Mouse (Mus musculus): Measurements from ENCODE around the gene Gm48552. TPM values are rescaled to one million over a fixed set of nuclear protein-coding genes. Genes with fewer than 3 reads are reported as not detected.

Gene Gm48552
- polyA plus RNA-seq, 1 experiment from 2014 or later, result not detected

DNA sequence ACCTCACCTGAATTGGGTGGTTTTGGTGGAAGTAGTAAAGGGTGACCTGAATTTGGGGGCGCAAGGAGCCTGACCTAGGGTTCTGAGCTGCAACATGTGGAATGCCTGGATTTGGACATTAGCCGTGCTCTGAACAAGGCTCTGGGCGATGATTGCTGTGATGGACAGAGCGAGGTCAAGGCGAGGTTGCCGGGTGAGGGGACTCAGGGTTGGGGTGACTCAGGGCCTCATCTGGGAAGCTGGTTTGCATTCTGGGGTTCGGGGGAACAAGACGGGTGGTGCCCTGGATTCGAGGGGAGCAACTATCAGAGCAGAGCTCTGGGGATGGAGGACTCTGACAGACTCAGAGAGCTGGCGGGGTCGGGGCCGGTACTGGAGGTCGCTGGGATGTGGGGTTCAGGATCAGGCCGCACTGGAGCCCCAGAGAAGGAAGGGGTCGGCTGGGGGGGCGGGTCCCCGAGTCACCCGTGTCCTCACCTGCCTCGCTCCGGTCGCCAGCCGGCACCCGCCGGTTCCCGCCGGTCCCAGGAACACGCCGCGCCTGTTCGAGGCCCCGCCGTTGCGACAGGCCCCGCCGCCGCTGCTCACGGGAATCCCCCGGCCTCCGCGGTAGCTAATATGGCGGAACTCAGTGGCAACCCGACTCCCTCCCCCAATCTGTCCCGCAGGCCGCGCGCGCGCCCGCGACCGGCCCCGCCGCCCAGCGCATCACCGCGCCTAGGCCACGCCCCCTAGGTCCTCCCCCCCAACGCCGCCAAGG, 10.8 kb upstream of the Gm48552 start, which contains the start of gene Fzr1:
Fzr1 (minus strand) TSS at position 724 of the 760 bp plus-strand sequence.
- WGBS, result under 1% methylated on average over 56 of the region's 59 CpGs
- Histone ChIP-seq H3K27ac (replicated peaks; ENCODE audit: low read depth, low read length) (peak within 1 kb of the TSS; percentile 56), H3K9ac (replicated peaks; ENCODE audit: low read length) (peak within 1 kb of the TSS; percentile 91), H3K4me1 (ENCODE audit: control insufficient read depth, insufficient read depth, low read length) (peaks cover 8% of the 10 kb centered on the region), H3K4me2 (ENCODE audit: low read depth, low read length) (peak within 1 kb of the TSS; percentile 66), H3K4me3 (ENCODE audit: low read depth, low read length) (peak within 1 kb of the TSS; percentile 88), H3K9me3 (replicated peaks; ENCODE audit: control insufficient read depth, low read length) (no peaks in the 10 kb centered on the region), H3K27me3 (ENCODE audit: control insufficient read depth, insufficient read depth, low read length) (no peaks in the 10 kb centered on the region), H3K36me3 (replicated peaks; ENCODE audit: control insufficient read depth, insufficient read depth, low read depth, low read length) (peaks cover 10% of the 10 kb centered on the region; the same call in 1 of the 2 replicates)
- ATAC-seq (replicated peaks; ENCODE audit: insufficient number of reproducible peaks, low FRiP score, low TSS enrichment, low read depth), result peak; percentile 47
- no peak for DNase-seq (ENCODE audit: low spot score)

DNA sequence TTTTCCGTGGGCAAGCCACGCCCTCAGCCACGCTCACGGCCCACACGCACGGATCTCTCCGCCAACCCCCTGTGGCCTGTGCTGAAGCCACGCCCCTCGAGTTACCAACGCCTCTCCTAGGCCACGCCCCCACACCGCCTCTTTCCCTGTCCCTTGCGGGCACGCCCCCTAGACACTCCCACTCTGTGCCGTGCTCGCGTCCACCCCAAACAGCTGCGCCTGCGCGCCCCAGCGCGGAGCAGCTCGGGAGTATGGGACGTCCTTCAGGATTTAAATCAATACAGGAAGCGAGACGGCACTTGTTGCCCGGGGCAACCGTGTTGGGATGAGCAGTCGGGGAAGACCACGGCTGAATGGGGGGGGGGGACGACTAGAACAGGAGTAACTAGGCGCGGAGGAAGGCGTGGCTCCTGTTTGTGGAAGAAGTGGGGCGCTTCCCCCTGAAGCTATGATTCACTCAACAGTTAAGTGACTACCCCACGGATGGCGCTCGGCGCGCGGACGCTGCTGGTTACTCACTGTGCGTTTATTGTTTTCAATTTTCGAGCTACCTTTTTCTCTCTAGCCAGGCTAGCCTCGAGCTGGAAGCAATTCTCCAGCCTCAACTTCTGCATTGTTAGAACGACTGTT, 10.1 kb upstream of the Gm48552 start:
- no peaks in the 10 kb centered on the region for H3K27me3 ChIP-seq (ENCODE audit: control insufficient read depth, insufficient read depth, low read length)
- H3K4me2 ChIP-seq (ENCODE audit: low read depth, low read length), result peak overlapping the region; percentile 66
- peaks cover 7% of the 10 kb centered on the region; the same call in 1 of the 2 replicates for H3K36me3 ChIP-seq (replicated peaks; ENCODE audit: control insufficient read depth, insufficient read depth, low read depth, low read length)
- H3K9me3 ChIP-seq (replicated peaks; ENCODE audit: control insufficient read depth, low read length), result no peaks in the 10 kb centered on the region
- H3K9ac ChIP-seq (replicated peaks; ENCODE audit: low read length), result peak overlapping the region; percentile 67
- peak; percentile 92 for ATAC-seq (replicated peaks; ENCODE audit: insufficient number of reproducible peaks, low FRiP score, low TSS enrichment, low read depth)
- under 1% methylated on average over 45 of the region's 46 CpGs for WGBS
- H3K27ac ChIP-seq (replicated peaks; ENCODE audit: low read depth, low read length), result peak overlapping the region; percentile 56
- peak overlapping the region; percentile 88 for H3K4me3 ChIP-seq (ENCODE audit: low read depth, low read length)
- H3K4me1 ChIP-seq (ENCODE audit: control insufficient read depth, insufficient read depth, low read length), result peaks cover 8% of the 10 kb centered on the region
- peak; percentile 100 for DNase-seq (ENCODE audit: low spot score)

DNA sequence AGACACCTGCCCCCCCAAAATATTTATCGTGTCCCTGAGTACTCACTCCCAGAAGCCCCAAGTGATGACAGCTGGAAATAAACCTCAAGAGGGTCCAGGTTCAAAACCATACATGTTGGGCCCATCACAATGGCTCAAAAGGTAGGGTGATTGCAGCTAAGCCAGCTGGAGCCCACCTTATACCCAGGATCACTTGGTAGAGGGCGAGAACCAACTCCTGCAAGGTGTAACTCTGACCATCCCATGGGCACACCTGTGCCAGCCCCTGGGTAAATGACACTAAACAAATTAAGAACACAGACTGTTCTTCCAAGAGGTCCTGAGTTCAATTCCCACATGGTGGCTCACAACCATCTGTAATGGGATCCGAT, 9.6 kb upstream of the Gm48552 start:
- Histone ChIP-seq H3K27ac (replicated peaks; ENCODE audit: low read depth, low read length) (peak overlapping the region; percentile 56), H3K9ac (replicated peaks; ENCODE audit: low read length) (peak overlapping the region; percentile 67), H3K36me3 (replicated peaks; ENCODE audit: control insufficient read depth, insufficient read depth, low read depth, low read length) (peaks cover 3% of the 10 kb centered on the region; the same call in 1 of the 2 replicates), H3K9me3 (replicated peaks; ENCODE audit: control insufficient read depth, low read length) (no peaks in the 10 kb centered on the region), H3K4me3 (ENCODE audit: low read depth, low read length) (peak overlapping the region; percentile 34), H3K27me3 (ENCODE audit: control insufficient read depth, insufficient read depth, low read length) (no peaks in the 10 kb centered on the region), H3K4me1 (ENCODE audit: control insufficient read depth, insufficient read depth, low read length) (peaks cover 8% of the 10 kb centered on the region), H3K4me2 (ENCODE audit: low read depth, low read length) (peak overlapping the region; percentile 66)
- no peak for DNase-seq (ENCODE audit: low spot score)
- WGBS, result 55% methylated on average over 3 of the region's 3 CpGs
- no peak for ATAC-seq (replicated peaks; ENCODE audit: insufficient number of reproducible peaks, low FRiP score, low TSS enrichment, low read depth)

DNA sequence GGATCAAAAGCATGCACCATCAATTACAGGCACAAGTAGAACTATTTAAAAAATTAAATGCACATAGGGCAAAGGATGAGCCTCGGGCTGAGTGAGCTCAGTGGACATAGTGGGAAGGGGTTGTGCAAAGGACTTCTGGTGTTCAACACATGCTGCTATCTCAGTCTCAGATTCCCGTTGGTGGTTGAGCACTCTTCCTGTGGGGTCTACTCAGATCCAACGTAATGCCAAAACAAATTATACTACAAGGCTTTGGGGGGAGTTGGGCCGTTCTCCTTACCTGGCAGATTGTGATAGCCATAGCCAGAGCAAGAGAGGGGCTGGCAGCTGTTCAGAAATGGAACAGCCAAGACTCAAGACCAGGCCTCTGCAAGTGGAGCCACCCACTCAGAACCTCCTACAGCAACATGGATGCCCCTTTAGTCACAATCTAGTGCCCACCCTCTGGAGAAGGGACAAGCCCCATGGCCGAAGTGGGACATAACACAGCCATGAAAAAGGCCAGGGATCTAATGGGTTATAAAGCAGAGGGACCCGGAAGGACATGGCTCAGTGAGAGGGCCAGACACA, 8.9 kb upstream of the Gm48552 start:
- H3K9ac ChIP-seq (replicated peaks; ENCODE audit: low read length), result no peak overlapping the region
- WGBS, result 81% methylated on average over 6 of the region's 6 CpGs
- H3K4me1 ChIP-seq (ENCODE audit: control insufficient read depth, insufficient read depth, low read length), result peaks cover 8% of the 10 kb centered on the region
- H3K4me3 ChIP-seq (ENCODE audit: low read depth, low read length), result no peak overlapping the region
- no peaks in the 10 kb centered on the region for H3K27me3 ChIP-seq (ENCODE audit: control insufficient read depth, insufficient read depth, low read length)
- no peak for DNase-seq (ENCODE audit: low spot score)
- H3K27ac ChIP-seq (replicated peaks; ENCODE audit: low read depth, low read length), result no peak overlapping the region
- ATAC-seq (replicated peaks; ENCODE audit: insufficient number of reproducible peaks, low FRiP score, low TSS enrichment, low read depth), result no peak
- H3K36me3 ChIP-seq (replicated peaks; ENCODE audit: control insufficient read depth, insufficient read depth, low read depth, low read length), result no peaks in the 10 kb centered on the region; the same call in 1 of the 2 replicates
- no peak overlapping the region for H3K4me2 ChIP-seq (ENCODE audit: low read depth, low read length)
- H3K9me3 ChIP-seq (replicated peaks; ENCODE audit: control insufficient read depth, low read length), result no peaks in the 10 kb centered on the region

GRCm38 (mm10) chr10:81382039-81382438, 6.8 kb upstream of the Gm48552 start:
- H3K36me3 ChIP-seq (replicated peaks; ENCODE audit: control insufficient read depth, insufficient read depth, low read depth, low read length), result no peaks in the 10 kb centered on the region
- 0 out of 2 replicates have a peak overlapping the region, but pooled peaks have one; percentile 9 for H3K27ac ChIP-seq (replicated peaks; ENCODE audit: low read depth, low read length)
- H3K4me1 ChIP-seq (ENCODE audit: control insufficient read depth, insufficient read depth, low read length), result peaks cover 4% of the 10 kb centered on the region; the same call in 1 of the 2 replicates
- H3K9ac ChIP-seq (replicated peaks; ENCODE audit: low read length), result no peak overlapping the region
- no peak overlapping the region for H3K4me3 ChIP-seq (ENCODE audit: low read depth, low read length)
- H3K27me3 ChIP-seq (ENCODE audit: control insufficient read depth, insufficient read depth, low read length), result no peaks in the 10 kb centered on the region
- no peak for ATAC-seq (replicated peaks; ENCODE audit: insufficient number of reproducible peaks, low FRiP score, low TSS enrichment, low read depth)
- H3K4me2 ChIP-seq (ENCODE audit: low read depth, low read length), result no peak overlapping the region
- no peak for DNase-seq (ENCODE audit: low spot score)
- WGBS, result 76% methylated on average over 5 of the region's 5 CpGs
- H3K9me3 ChIP-seq (replicated peaks; ENCODE audit: control insufficient read depth, low read length), result no peaks in the 10 kb centered on the region

DNA sequence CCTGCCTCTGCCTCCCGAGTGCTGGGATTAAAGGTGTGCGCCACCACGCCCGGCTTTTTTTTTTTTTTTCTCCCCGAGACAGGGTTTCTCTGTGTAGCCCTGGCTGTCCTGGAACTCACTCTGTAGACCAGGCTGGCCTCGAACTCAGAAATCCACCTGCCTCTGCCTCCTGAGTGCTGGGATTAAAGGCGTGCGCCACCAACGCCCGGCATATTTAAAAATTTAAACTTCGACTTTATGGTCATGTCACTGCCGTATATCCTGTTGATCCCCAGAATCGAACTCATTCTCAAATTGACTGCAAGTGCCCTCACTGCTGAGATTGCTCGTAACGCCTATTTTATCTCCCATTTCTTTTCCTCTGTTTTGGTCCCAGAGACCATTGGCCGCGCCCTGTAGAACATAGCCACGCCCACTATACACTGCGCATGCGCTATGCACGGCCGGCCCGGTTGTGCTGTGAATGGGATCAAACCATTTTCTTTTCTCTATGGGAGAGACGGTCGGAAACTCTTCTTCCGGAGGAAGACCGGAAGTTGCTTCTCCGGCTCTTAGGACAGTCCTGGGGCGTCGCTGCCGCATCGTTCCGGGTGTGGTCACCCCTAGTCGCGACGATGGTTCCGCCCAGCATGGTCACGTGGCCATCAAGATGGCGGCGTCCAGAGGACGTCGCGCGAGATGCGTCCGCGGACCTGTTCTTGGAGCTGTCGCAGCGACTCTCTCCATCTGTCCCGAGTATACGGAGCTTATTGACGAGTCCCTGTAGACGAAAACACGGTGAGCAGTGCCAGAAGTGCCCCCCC, 4.8 kb upstream of the Gm48552 start, which contains the start of the genes Dohh and Gm48551:
Dohh (plus strand) TSS at position 627 of the 803 bp plus-strand sequence.
Gm48551 (plus strand) TSS at position 665 of the 803 bp plus-strand sequence.
- Histone ChIP-seq H3K36me3 (replicated peaks; ENCODE audit: control insufficient read depth, insufficient read depth, low read depth, low read length) (peaks cover 7% of the 10 kb centered on the region), H3K9me3 (replicated peaks; ENCODE audit: control insufficient read depth, low read length) (no peaks in the 10 kb centered on the region), H3K4me2 (ENCODE audit: low read depth, low read length) (peak within 1 kb of the TSS; percentile 82), H3K4me1 (ENCODE audit: control insufficient read depth, insufficient read depth, low read length) (no peaks in the 10 kb centered on the region), H3K4me3 (ENCODE audit: low read depth, low read length) (peak within 1 kb of the TSS; percentile 94), H3K9ac (replicated peaks; ENCODE audit: low read length) (peak within 1 kb of the TSS; percentile 82), H3K27ac (replicated peaks; ENCODE audit: low read depth, low read length) (peak within 1 kb of the TSS; percentile 44), H3K27me3 (ENCODE audit: control insufficient read depth, insufficient read depth, low read length) (no peaks in the 10 kb centered on the region)
- DNase-seq (ENCODE audit: low spot score), result peak; percentile 98
- 4% methylated on average over 50 of the region's 54 CpGs for WGBS
- ATAC-seq (replicated peaks; ENCODE audit: insufficient number of reproducible peaks, low FRiP score, low TSS enrichment, low read depth), result peak; percentile 91

GRCm38 (mm10) chr10:81384605-81384982, 4.2 kb upstream of the Gm48552 start:
- Histone ChIP-seq H3K27ac (replicated peaks; ENCODE audit: low read depth, low read length) (peak overlapping the region; percentile 44), H3K27me3 (ENCODE audit: control insufficient read depth, insufficient read depth, low read length) (no peaks in the 10 kb centered on the region), H3K4me2 (ENCODE audit: low read depth, low read length) (peak overlapping the region; percentile 82), H3K9ac (replicated peaks; ENCODE audit: low read length) (peak overlapping the region; percentile 82), H3K36me3 (replicated peaks; ENCODE audit: control insufficient read depth, insufficient read depth, low read depth, low read length) (peaks cover 7% of the 10 kb centered on the region), H3K9me3 (replicated peaks; ENCODE audit: control insufficient read depth, low read length) (no peaks in the 10 kb centered on the region), H3K4me3 (ENCODE audit: low read depth, low read length) (peak overlapping the region; percentile 94), H3K4me1 (ENCODE audit: control insufficient read depth, insufficient read depth, low read length) (no peaks in the 10 kb centered on the region)
- ATAC-seq (replicated peaks; ENCODE audit: insufficient number of reproducible peaks, low FRiP score, low TSS enrichment, low read depth) (peak; percentile 30; the same call in 1 of the 2 replicates), DNase-seq (ENCODE audit: low spot score) (no peak)
- 1% methylated on average over 19 of the region's 19 CpGs for whole genome bisulfite sequencing
